Mouse (Mus musculus) stomach, adult 2 months (tissue): Measurements from ENCODE around the gene Pknox2. TPM values are rescaled to one million over a fixed set of nuclear protein-coding genes. Genes with fewer than 3 reads are reported as not detected.

Experiments used
- polyA plus RNA-seq: library from polyadenylated mRNA; depleted of rRNA; stranded (reverse); fragments of >200 nt; gene quantifications from 2 replicates; pipeline ENCODE4 v1.2.3, GENCODE M21; 2012; rRNA removed

Pknox2 gene
- polyA plus RNA-seq = 2.3 and 3.7 TPM in 2 replicates

DNA sequence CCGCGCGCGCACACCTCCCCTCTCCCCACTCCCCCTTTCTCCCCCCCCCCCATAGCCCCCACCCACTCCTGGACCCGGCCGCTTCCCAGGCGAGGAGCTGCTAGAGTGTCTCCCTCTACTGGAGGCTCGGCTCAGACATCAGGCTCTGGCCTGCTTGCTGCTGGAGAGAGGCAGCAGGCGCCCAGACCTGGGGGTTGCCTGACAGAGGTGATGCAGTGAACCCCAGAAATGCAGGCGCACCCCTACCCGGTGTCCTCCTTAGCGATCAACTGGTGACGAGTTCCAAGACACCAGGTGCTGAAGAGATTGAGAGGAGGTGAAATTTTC lies at the start of gene Pknox2:
Pknox2 (minus strand) TSS at position 49 of the 327 bp plus-strand sequence.

Other genes with a start within 250 kb of the Pknox2 start
- gene Tmem218, start 60.8 kb upstream of the Pknox2 start, polyA plus RNA-seq = 0.79 and 0.84 TPM in 2 replicates
- gene Slc37a2, start 108.3 kb upstream of the Pknox2 start, polyA plus RNA-seq = 0.88 and 1.4 TPM in 2 replicates
- 0.43 and 0.65 TPM in 2 replicates for gene Ccdc15, start 201.0 kb upstream of the Pknox2 start, polyA plus RNA-seq
- gene Hepacam, start 219.9 kb upstream of the Pknox2 start, polyA plus RNA-seq = 0.17 and 0.24 TPM in 2 replicates